Mouse (Mus musculus) testis, adult 2 months (tissue): ENCODE measurements around the gene Olfr347. TPM values are rescaled to one million over a fixed set of nuclear protein-coding genes. Genes with fewer than 3 reads are reported as not detected.

ENCODE experiments used
- H3K27ac ChIP-seq: fragments of 200-500 bp; 2 replicates; pipeline ENCODE4 v1.5.1; 2012; ENCODE audit warnings: low read depth, low read length; ENCODE audit not compliant: control insufficient read depth, insufficient read depth
- H3K27me3 ChIP-seq: fragments of 200-500 bp; 2 replicates; pipeline ENCODE4 v1.6.1; 2012; ENCODE audit warnings: mild to moderate bottlenecking, low read length, moderate library complexity; ENCODE audit not compliant: control insufficient read depth, insufficient read depth
- H3K36me3 ChIP-seq: fragments of 200-500 bp; 2 replicates; pipeline ENCODE4 v1.6.1; 2012; ENCODE audit warnings: mild to moderate bottlenecking, low read length; ENCODE audit not compliant: control insufficient read depth, insufficient read depth
- H3K4me1 ChIP-seq: fragments of 200-500 bp; 2 replicates; pipeline ENCODE4 v1.6.1; 2012; ENCODE audit warnings: low read length; ENCODE audit not compliant: control insufficient read depth, insufficient read depth
- H3K4me3 ChIP-seq: fragments of 200-500 bp; 2 replicates; pipeline ENCODE4 v1.5.1; 2012; ENCODE audit warnings: low read depth, mild to moderate bottlenecking, low read length, moderate library complexity, mixed read lengths; ENCODE audit not compliant: control insufficient read depth
- CTCF ChIP-seq: fragments of 200-500 bp; IDR thresholded peaks from 2 replicates; pipeline ENCODE4 v1.5.1; 2012; ENCODE audit warnings: low read depth, mild to moderate bottlenecking, inconsistent platforms, low read length, moderate library complexity; ENCODE audit not compliant: control insufficient read depth, insufficient read depth, insufficient replicate concordance
- POLR2A ChIP-seq: fragments of 200-500 bp; IDR thresholded peaks from 2 replicates; pipeline ENCODE4 v1.6.1; 2012; ENCODE audit warnings: low read depth, mild to moderate bottlenecking, inconsistent platforms, low read length, moderate library complexity; ENCODE audit not compliant: control insufficient read depth
- polyA plus RNA-seq: library from polyadenylated mRNA; depleted of rRNA; stranded (reverse); fragments of >200 nt; gene quantifications from 2 replicates; pipeline ENCODE4 v1.2.3, GENCODE M21; 2012; rRNA removed

Olfr347 gene
- polyA plus RNA-seq: not detected in 2 replicates

GRCm38 (mm10) chr2:36731602-36732001 lies at the start of gene Olfr347:
Gene Olfr347, plus strand, starts transcription at chr2:36731902.
- H3K27ac ChIP-seq: no peak within 1 kb of the TSS
- H3K4me1 ChIP-seq: no peaks in the 10 kb centered on the region
- H3K4me3 ChIP-seq: no peak within 1 kb of the TSS
- H3K36me3 ChIP-seq: no peaks in the 10 kb centered on the region
- no peak for TF ChIP-seq POLR2A
- no peak for TF ChIP-seq CTCF
- H3K27me3 ChIP-seq: no peaks in the 10 kb centered on the region

GRCm38 (mm10) chr2:36685488-36685887 lies 46.2 kb upstream of the Olfr347 start, which contains the start of gene Olfr346:
Gene Olfr346, plus strand, starts transcription at chr2:36685788.
- Histone ChIP-seq H3K4me3 (no peak within 1 kb of the TSS), H3K27me3 (no peaks in the 10 kb centered on the region), H3K36me3 (no peaks in the 10 kb centered on the region), H3K27ac (no peak within 1 kb of the TSS), H3K4me1 (no peaks in the 10 kb centered on the region)
- TF ChIP-seq CTCF (no peak), POLR2A (no peak)

GRCm38 (mm10) chr2:36736226-36736625 lies 4.5 kb downstream of the Olfr347 start:
- Histone ChIP-seq H3K4me1 (no peaks in the 10 kb centered on the region), H3K27me3 (no peaks in the 10 kb centered on the region), H3K36me3 (no peaks in the 10 kb centered on the region), H3K4me3 (no peak overlapping the region), H3K27ac (no peak overlapping the region)
- TF ChIP-seq POLR2A (no peak), CTCF (no peak)

DNA sequence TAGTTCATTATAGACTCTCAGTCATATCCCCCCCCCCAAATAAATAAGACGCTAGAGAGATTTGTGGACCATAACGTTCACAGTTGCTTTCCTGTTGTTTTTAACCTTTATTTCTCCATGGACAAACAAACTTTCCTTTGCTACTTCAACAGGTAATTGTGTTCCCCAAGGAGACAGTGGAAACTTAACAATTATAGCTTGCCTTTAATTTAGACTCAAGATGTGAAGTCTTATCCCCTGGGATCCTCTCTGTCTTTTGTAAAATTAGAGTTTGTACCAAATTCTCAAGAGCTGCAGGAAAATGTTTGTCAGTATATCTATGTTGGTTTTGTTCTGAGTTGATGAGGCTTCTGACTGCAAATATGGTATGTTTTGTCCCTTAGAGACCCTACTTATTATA lies 52.3 kb downstream of the Olfr347 start, which contains the start of gene Olfr348:
Gene Olfr348 (plus strand): TSS at position 301 of the 400 bp plus-strand sequence.
- H3K4me1 ChIP-seq: no peaks in the 10 kb centered on the region
- no peak for TF ChIP-seq CTCF
- no peak for TF ChIP-seq POLR2A
- H3K27ac ChIP-seq: no peak within 1 kb of the TSS
- no peaks in the 10 kb centered on the region for H3K36me3 ChIP-seq
- H3K4me3 ChIP-seq: no peak within 1 kb of the TSS
- no peaks in the 10 kb centered on the region for H3K27me3 ChIP-seq

Other genes starting within 250 kb of the Olfr347 start
- gene Olfr341, start 249.4 kb upstream of the Olfr347 start, polyA plus RNA-seq: not detected in 2 replicates
- gene Olfr342, start 206.9 kb upstream of the Olfr347 start, polyA plus RNA-seq: not detected in 2 replicates
- gene Olfr344, start 165.2 kb upstream of the Olfr347 start, polyA plus RNA-seq: not detected in 2 replicates
- not detected in 2 replicates for gene Olfr345, start 91.9 kb upstream of the Olfr347 start, polyA plus RNA-seq
- gene Olfr346, start 46.1 kb upstream of the Olfr347 start, polyA plus RNA-seq: not detected in 2 replicates
- gene Olfr348, start 52.4 kb downstream of the Olfr347 start, polyA plus RNA-seq: not detected in 2 replicates
- not detected in 2 replicates for gene Olfr50, start 58.6 kb downstream of the Olfr347 start, polyA plus RNA-seq
- gene Olfr3, start 85.1 kb downstream of the Olfr347 start, polyA plus RNA-seq: not detected in 2 replicates
- not detected in 2 replicates for gene Olfr350, start 114.4 kb downstream of the Olfr347 start, polyA plus RNA-seq
- not detected in 2 replicates for gene Olfr351, start 130.8 kb downstream of the Olfr347 start, polyA plus RNA-seq
- gene Olfr352, start 136.6 kb downstream of the Olfr347 start, polyA plus RNA-seq: not detected in 2 replicates
- not detected in 2 replicates for gene Olfr353, start 161.0 kb downstream of the Olfr347 start, polyA plus RNA-seq
- not detected in 2 replicates for gene Olfr354, start 173.8 kb downstream of the Olfr347 start, polyA plus RNA-seq
- not detected in 2 replicates for gene Olfr355, start 197.0 kb downstream of the Olfr347 start, polyA plus RNA-seq
- gene Olfr356, start 205.2 kb downstream of the Olfr347 start, polyA plus RNA-seq: not detected in 2 replicates